Mouse (Mus musculus): ENCODE measurements around the gene Jmjd6. TPM values are rescaled to one million over a fixed set of nuclear protein-coding genes. Genes with fewer than 3 reads are reported as not detected.
A peak's percentile ranks its signal among the peaks of the same experiment; 100 is the strongest.

The Jmjd6 gene
- polyA plus RNA-seq (2015; fragmentation: Nextera tagmentation; extraction: Ambion mirVana) = 74.8 and 77.8 TPM in 2 replicates

DNA sequence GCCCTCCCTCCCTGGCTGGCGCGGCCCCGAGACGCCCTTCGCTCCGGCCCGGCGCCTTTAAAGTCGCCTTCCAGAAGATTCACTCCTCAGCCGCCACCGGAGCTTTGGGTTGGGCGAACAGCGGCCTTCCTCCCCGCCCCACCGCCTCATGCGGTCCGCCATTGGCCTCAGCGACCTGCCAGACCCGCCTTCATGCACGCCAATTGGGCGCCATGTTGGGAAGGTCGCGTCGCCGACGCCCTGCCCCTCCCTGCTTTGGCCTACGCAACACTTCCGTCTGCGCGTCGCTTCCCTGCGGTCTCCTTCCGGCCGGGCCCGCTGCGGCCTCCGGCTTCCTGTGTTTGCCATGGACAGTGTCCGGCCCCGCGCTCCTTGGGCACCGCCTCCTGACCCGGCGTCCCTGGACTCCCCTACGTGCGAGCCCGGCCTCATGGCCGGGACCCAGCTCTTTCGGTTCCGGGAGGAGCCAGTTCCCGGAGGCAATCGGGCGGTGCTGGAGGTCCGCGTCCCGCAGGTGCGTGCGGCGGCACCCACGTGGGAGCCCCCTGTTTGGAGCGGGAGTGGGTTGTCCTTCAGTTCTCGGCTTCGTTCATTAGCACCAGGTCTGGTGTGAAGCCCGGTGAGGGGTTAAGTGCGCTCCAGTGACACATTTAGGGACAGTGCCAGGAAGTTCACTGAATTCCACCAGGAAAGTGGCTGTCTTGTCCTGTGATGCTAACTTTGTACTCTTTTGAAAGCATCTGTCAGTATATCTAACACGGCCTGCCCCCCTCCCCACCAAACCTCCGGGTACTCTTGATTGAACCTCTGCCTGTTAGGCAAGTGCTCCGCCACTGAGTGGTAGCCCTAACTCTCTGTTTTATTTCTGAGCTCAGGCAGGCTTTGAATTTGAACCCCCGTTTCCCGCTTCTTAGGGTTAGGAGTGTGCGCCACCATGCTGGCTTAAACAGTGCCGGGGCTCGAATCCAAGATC, at the start of gene Jmjd6, which contains the start of gene Mettl23:
Gene Jmjd6, minus strand, starts transcription at position 189 of the 973 bp plus-strand sequence.
Gene Mettl23, plus strand, starts transcription at position 18 of the 973 bp plus-strand sequence.
- WGBS = under 1% methylated on average over 72 of the region's 72 CpGs
- ATAC-seq (ENCODE audit: low FRiP score, low TSS enrichment) = peak; percentile 97
- peaks cover 23% of the 10 kb centered on the region for H3K36me3 ChIP-seq (ENCODE audit: insufficient read depth, low read length)
- H3K4me2 ChIP-seq (replicated peaks; ENCODE audit: low read depth, low read length) = peak within 1 kb of the TSS; percentile 86
- H3K27ac ChIP-seq (ENCODE audit: low read length) = peak within 1 kb of the TSS; percentile 99
- no peaks in the 10 kb centered on the region for H3K27me3 ChIP-seq (ENCODE audit: insufficient read depth, low read length)
- H3K9me3 ChIP-seq (ENCODE audit: low read length) = no peaks in the 10 kb centered on the region
- peak within 1 kb of the TSS; percentile 77 for H3K4me3 ChIP-seq (ENCODE audit: low read length)
- H3K9ac ChIP-seq (replicated peaks; ENCODE audit: low read length) = peak within 1 kb of the TSS; percentile 96
- H3K4me1 ChIP-seq (ENCODE audit: insufficient read depth, low read length) = peaks cover 38% of the 10 kb centered on the region

- H3K4me2 ChIP-seq (replicated peaks; ENCODE audit: low read depth, low read length) = no peak overlapping the region
- ATAC-seq (ENCODE audit: low FRiP score, low TSS enrichment) = no peak
- H3K4me1 ChIP-seq (ENCODE audit: insufficient read depth, low read length) = peaks cover 8% of the 10 kb centered on the region
- WGBS = 72% methylated on average over 5 of the region's 5 CpGs
- no peak overlapping the region for H3K9ac ChIP-seq (replicated peaks; ENCODE audit: low read length)
- no peaks in the 10 kb centered on the region for H3K36me3 ChIP-seq (ENCODE audit: insufficient read depth, low read length)
- H3K27ac ChIP-seq (ENCODE audit: low read length) = no peak overlapping the region
- no peaks in the 10 kb centered on the region for H3K27me3 ChIP-seq (ENCODE audit: insufficient read depth, low read length)
- H3K9me3 ChIP-seq (ENCODE audit: low read length) = no peaks in the 10 kb centered on the region
- H3K4me3 ChIP-seq (ENCODE audit: low read length) = no peak overlapping the region
Measured at GRCm38 (mm10) chr11:116887136-116887535, 43.9 kb upstream of the Jmjd6 start.

DNA sequence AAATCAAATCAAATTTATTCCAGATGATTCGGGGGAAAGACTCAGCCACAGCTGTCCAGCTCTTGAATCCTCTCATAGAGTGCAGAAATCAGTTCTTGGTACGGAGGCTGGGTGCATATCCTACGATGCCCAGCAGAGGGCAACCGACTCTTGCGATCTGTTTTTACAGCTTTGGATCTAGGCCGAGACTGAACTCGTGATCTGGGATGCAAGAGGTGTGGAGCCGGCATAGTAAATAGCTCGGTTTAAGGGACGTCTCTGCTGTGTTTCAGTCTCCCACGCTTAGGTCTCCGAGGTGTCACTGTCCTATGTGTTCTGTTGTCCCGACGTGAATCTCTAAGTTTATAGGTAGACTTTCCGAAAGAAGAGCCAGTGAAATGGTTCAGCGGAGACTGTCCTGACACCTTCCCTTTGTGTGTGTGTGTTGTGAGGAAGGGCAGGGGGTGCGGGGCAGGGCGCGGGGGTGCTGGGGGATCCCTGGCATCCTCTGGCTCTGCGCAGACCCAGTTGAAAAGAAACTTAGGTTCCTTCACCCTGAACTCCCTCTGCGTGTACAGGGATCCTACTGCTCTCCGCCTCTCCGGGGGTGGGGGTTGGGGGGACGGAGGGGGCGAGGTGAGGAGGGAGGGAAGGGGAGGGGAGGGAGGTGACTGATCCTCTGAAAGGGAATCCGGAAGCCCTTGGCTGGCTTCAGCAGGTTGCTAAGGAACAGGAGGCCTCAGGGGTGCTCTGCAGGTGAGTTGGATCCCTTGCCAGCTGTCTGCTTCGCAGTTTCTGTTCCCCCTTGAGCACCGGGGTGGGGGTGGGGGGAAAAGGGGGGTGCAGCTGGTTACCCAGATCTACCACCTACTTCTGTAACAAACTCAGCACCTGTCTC, 42.3 kb upstream of the Jmjd6 start:
- 2% methylated on average over 26 of the region's 28 CpGs for WGBS
- Histone ChIP-seq H3K4me2 (replicated peaks; ENCODE audit: low read depth, low read length) (peak overlapping the region; percentile 56), H3K27ac (ENCODE audit: low read length) (no peak overlapping the region), H3K27me3 (ENCODE audit: insufficient read depth, low read length) (no peaks in the 10 kb centered on the region), H3K9me3 (ENCODE audit: low read length) (no peaks in the 10 kb centered on the region), H3K36me3 (ENCODE audit: insufficient read depth, low read length) (no peaks in the 10 kb centered on the region), H3K9ac (replicated peaks; ENCODE audit: low read length) (peak overlapping the region; percentile 32), H3K4me1 (ENCODE audit: insufficient read depth, low read length) (peaks cover 8% of the 10 kb centered on the region), H3K4me3 (ENCODE audit: low read length) (peak overlapping the region; percentile 36)
- peak; percentile 74 for ATAC-seq (ENCODE audit: low FRiP score, low TSS enrichment)

DNA sequence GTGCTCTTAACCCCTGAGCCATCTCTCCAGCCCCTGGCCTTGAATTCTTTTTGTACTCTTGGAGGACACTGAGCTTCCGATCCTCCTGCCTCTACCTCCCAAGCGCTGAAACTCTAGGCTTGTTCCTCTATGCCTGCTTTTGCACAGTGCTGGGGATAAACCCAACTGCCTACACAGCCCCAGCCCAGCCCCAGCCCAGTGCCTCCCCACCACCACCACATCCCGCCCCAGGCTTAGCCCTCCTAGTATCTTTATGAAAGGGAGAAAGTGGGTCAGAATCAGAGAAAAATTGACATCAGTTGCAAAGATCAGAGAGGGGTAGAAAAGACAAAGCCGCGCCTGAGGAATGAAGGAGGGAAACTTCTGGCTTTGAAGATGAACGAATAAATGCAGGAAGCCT, 40.8 kb upstream of the Jmjd6 start:
- H3K9me3 ChIP-seq (ENCODE audit: low read length) = no peaks in the 10 kb centered on the region
- 91% methylated on average over 6 of the region's 6 CpGs for WGBS
- no peak overlapping the region for H3K27ac ChIP-seq (ENCODE audit: low read length)

DNA sequence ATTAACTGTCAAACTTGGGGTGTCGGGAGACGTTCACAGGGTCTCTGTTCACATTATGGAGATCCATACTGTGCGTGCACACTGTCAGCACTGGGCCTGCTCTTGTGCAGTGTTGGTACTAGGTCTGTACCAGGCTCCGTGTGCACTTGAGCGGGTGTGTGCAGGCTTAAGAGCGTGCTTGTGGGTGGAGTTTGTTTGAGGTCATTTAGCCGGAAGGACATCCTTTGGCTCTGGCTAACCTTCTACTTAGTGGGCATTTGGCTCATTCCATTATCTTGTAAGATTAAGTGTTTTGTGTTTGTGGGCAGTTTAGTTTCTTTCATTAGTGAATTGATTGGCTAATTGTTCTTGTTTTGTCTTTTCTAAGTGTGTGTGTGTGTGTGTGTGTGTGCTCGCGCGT, 39.2 kb upstream of the Jmjd6 start:
- H3K4me2 ChIP-seq (replicated peaks; ENCODE audit: low read depth, low read length) = no peak overlapping the region
- WGBS = 81% methylated on average over 10 of the region's 10 CpGs

More for the DNA sequence above, 40.8 kb upstream of the Jmjd6 start:
- no peaks in the 10 kb centered on the region for H3K36me3 ChIP-seq (ENCODE audit: insufficient read depth, low read length)
- no peak overlapping the region for H3K4me2 ChIP-seq (replicated peaks; ENCODE audit: low read depth, low read length)
- no peak overlapping the region for H3K4me3 ChIP-seq (ENCODE audit: low read length)
- H3K4me1 ChIP-seq (ENCODE audit: insufficient read depth, low read length) = peaks cover 8% of the 10 kb centered on the region
- no peaks in the 10 kb centered on the region for H3K27me3 ChIP-seq (ENCODE audit: insufficient read depth, low read length)
- H3K9ac ChIP-seq (replicated peaks; ENCODE audit: low read length) = no peak overlapping the region
- no peak for ATAC-seq (ENCODE audit: low FRiP score, low TSS enrichment)

GRCm38 (mm10) chr11:116881440-116881839, 38.2 kb upstream of the Jmjd6 start:
- Histone ChIP-seq H3K36me3 (ENCODE audit: insufficient read depth, low read length) (no peaks in the 10 kb centered on the region), H3K27me3 (ENCODE audit: insufficient read depth, low read length) (no peaks in the 10 kb centered on the region), H3K27ac (ENCODE audit: low read length) (no peak overlapping the region), H3K4me1 (ENCODE audit: insufficient read depth, low read length) (peaks cover 8% of the 10 kb centered on the region), H3K9me3 (ENCODE audit: low read length) (no peaks in the 10 kb centered on the region), H3K9ac (replicated peaks; ENCODE audit: low read length) (no peak overlapping the region), H3K4me3 (ENCODE audit: low read length) (no peak overlapping the region), H3K4me2 (replicated peaks; ENCODE audit: low read depth, low read length) (no peak overlapping the region)
- WGBS = 68% methylated on average over 5 of the region's 5 CpGs
- no peak for ATAC-seq (ENCODE audit: low FRiP score, low TSS enrichment)

More for the DNA sequence above, 39.2 kb upstream of the Jmjd6 start:
- no peak overlapping the region for H3K4me3 ChIP-seq (ENCODE audit: low read length)
- no peak overlapping the region for H3K27ac ChIP-seq (ENCODE audit: low read length)
- no peaks in the 10 kb centered on the region for H3K27me3 ChIP-seq (ENCODE audit: insufficient read depth, low read length)
- H3K9me3 ChIP-seq (ENCODE audit: low read length) = no peaks in the 10 kb centered on the region
- no peak for ATAC-seq (ENCODE audit: low FRiP score, low TSS enrichment)
- H3K4me1 ChIP-seq (ENCODE audit: insufficient read depth, low read length) = peaks cover 8% of the 10 kb centered on the region
- H3K36me3 ChIP-seq (ENCODE audit: insufficient read depth, low read length) = no peaks in the 10 kb centered on the region
- no peak overlapping the region for H3K9ac ChIP-seq (replicated peaks; ENCODE audit: low read length)

GRCm38 (mm10) chr11:116880839-116881238, 37.6 kb upstream of the Jmjd6 start:
- no peak overlapping the region for H3K27ac ChIP-seq (ENCODE audit: low read length)
- 65% methylated on average over 7 of the region's 7 CpGs for WGBS
- no peak overlapping the region for H3K4me2 ChIP-seq (replicated peaks; ENCODE audit: low read depth, low read length)
- no peaks in the 10 kb centered on the region for H3K9me3 ChIP-seq (ENCODE audit: low read length)
- ATAC-seq (ENCODE audit: low FRiP score, low TSS enrichment) = no peak
- peaks cover 6% of the 10 kb centered on the region for H3K4me1 ChIP-seq (ENCODE audit: insufficient read depth, low read length)
- no peak overlapping the region for H3K9ac ChIP-seq (replicated peaks; ENCODE audit: low read length)
- H3K4me3 ChIP-seq (ENCODE audit: low read length) = no peak overlapping the region
- no peaks in the 10 kb centered on the region for H3K36me3 ChIP-seq (ENCODE audit: insufficient read depth, low read length)
- H3K27me3 ChIP-seq (ENCODE audit: insufficient read depth, low read length) = no peaks in the 10 kb centered on the region

GRCm38 (mm10) chr11:116878454-116878853, 35.2 kb upstream of the Jmjd6 start:
- peaks cover 13% of the 10 kb centered on the region for H3K36me3 ChIP-seq (ENCODE audit: insufficient read depth, low read length)
- ATAC-seq (ENCODE audit: low FRiP score, low TSS enrichment) = peak; percentile 19; the same call in 1 of the 2 replicates

GRCm38 (mm10) chr11:116873987-116874386, 30.7 kb upstream of the Jmjd6 start:
- WGBS = 86% methylated on average over 20 of the region's 20 CpGs
- Histone ChIP-seq H3K27me3 (ENCODE audit: insufficient read depth, low read length) (no peaks in the 10 kb centered on the region), H3K4me1 (ENCODE audit: insufficient read depth, low read length) (no peaks in the 10 kb centered on the region), H3K4me3 (ENCODE audit: low read length) (no peak overlapping the region), H3K4me2 (replicated peaks; ENCODE audit: low read depth, low read length) (no peak overlapping the region), H3K9me3 (ENCODE audit: low read length) (no peaks in the 10 kb centered on the region), H3K9ac (replicated peaks; ENCODE audit: low read length) (no peak overlapping the region), H3K27ac (ENCODE audit: low read length) (no peak overlapping the region), H3K36me3 (ENCODE audit: insufficient read depth, low read length) (peaks cover 30% of the 10 kb centered on the region)
- ATAC-seq (ENCODE audit: low FRiP score, low TSS enrichment) = no peak

More at GRCm38 (mm10) chr11:116878454-116878853, 35.2 kb upstream of the Jmjd6 start:
- Histone ChIP-seq H3K9ac (replicated peaks; ENCODE audit: low read length) (no peak overlapping the region), H3K4me1 (ENCODE audit: insufficient read depth, low read length) (no peaks in the 10 kb centered on the region), H3K4me2 (replicated peaks; ENCODE audit: low read depth, low read length) (no peak overlapping the region), H3K27me3 (ENCODE audit: insufficient read depth, low read length) (no peaks in the 10 kb centered on the region), H3K27ac (ENCODE audit: low read length) (no peak overlapping the region), H3K4me3 (ENCODE audit: low read length) (no peak overlapping the region), H3K9me3 (ENCODE audit: low read length) (no peaks in the 10 kb centered on the region)
- WGBS = 82% methylated on average over 8 of the region's 8 CpGs
